Mouse (Mus musculus) limb, embryonic 11.5 days (tissue): Measurements from ENCODE around the gene Chpf2. TPM values are rescaled to one million over a fixed set of nuclear protein-coding genes. Genes with fewer than 3 reads are reported as not detected.
A peak's percentile ranks its signal among the peaks of the same experiment; 100 is the strongest.

Experiments
- ATAC-seq: fragments of 200-750 bp; cut with Nextera tagmentation; 2 replicates; pipeline ENCODE4 v1.8.0; 2017; ENCODE audit warnings: low read depth; ENCODE audit not compliant: insufficient number of reproducible peaks, low FRiP score, low TSS enrichment
- DNase-seq: peaks from one replicate; pipeline ENCODE4 v3.0.0-alpha.2; 2015; ENCODE audit warnings: low spot score
- H3K27ac ChIP-seq: fragments of 300-500 bp; sonication (generic); replicated peaks from 2 replicates; pipeline ENCODE4 v1.5.1; 2014; ENCODE audit warnings: low read depth, mild to moderate bottlenecking, low read length
- H3K27me3 ChIP-seq: fragments of 300-500 bp; sonication (generic); 2 replicates; pipeline ENCODE4 v1.6.1; 2014; ENCODE audit warnings: mild to moderate bottlenecking, low read length, mixed read lengths; ENCODE audit not compliant: control insufficient read depth, insufficient read depth
- H3K36me3 ChIP-seq: fragments of 300-500 bp; sonication (generic); 2 replicates; pipeline ENCODE4 v1.6.1; 2014; ENCODE audit warnings: mild to moderate bottlenecking, low read length, moderate library complexity, mixed read lengths; ENCODE audit not compliant: control insufficient read depth, insufficient read depth
- H3K4me1 ChIP-seq: fragments of 300-500 bp; sonication (generic); 2 replicates; pipeline ENCODE4 v1.6.1; 2014; ENCODE audit warnings: low read length, mixed read lengths; ENCODE audit not compliant: control insufficient read depth, insufficient read depth
- H3K4me2 ChIP-seq: fragments of 300-500 bp; sonication (generic); 2 replicates; pipeline ENCODE4 v1.6.1; 2014; ENCODE audit warnings: low read depth, mild to moderate bottlenecking, moderate library complexity; ENCODE audit not compliant: severe bottlenecking
- H3K4me3 ChIP-seq: fragments of 300-500 bp; sonication (generic); 2 replicates; pipeline ENCODE4 v1.5.1; 2014; ENCODE audit warnings: low read depth, low read length
- H3K9ac ChIP-seq: fragments of 300-500 bp; sonication (generic); 2 replicates; pipeline ENCODE4 v1.6.1; 2014; ENCODE audit warnings: mild to moderate bottlenecking, low read length
- H3K9me3 ChIP-seq: fragments of 300-500 bp; sonication (generic); 2 replicates; pipeline ENCODE4 v1.6.1; 2016; ENCODE audit warnings: low read length; ENCODE audit not compliant: control insufficient read depth
- WGBS: fragments of 180-500 bp; shearing (Covaris S2); extraction: QIAGEN DNeasy Blood & Tissue Kit; methylation state at CpG from one replicate; pipeline ENCODE4 v1.1.7; 2014; 5-methylcytosine and 5-hydroxymethylcytosine counted together
- polyA plus RNA-seq: library from polyadenylated mRNA; unstranded; fragments of >200 nt; fragmentation: Nextera tagmentation; extraction: Ambion mirVana; gene quantifications from 2 replicates; pipeline ENCODE4 v1.2.1, GENCODE M21; 2014

The Chpf2 gene
- polyA plus RNA-seq, 1 experiment from 2014 or later, result 9.0 TPM

- Histone ChIP-seq H3K27me3 (no peaks in the 10 kb centered on the region), H3K36me3 (peaks cover 2% of the 10 kb centered on the region; the same call in 1 of the 2 replicates), H3K4me3 (peak overlapping the region; percentile 92), H3K9me3 (no peaks in the 10 kb centered on the region), H3K4me1 (peaks cover 12% of the 10 kb centered on the region), H3K9ac (peak overlapping the region; percentile 76), H3K27ac (no peak overlapping the region), H3K4me2 (peak overlapping the region; percentile 85)
- 14% methylated on average over 8 of the region's 8 CpGs for WGBS
- ATAC-seq, result peak; percentile 26; the same call in 1 of the 2 replicates
- DNase-seq, result peak; percentile 28
These were observed 435 bp upstream of the Chpf2 start for GRCm38 (mm10) chr5:24586106-24586505.

- peak overlapping the region; percentile 92 for H3K4me3 ChIP-seq
- DNase-seq, result no peak
- peaks cover 2% of the 10 kb centered on the region; the same call in 1 of the 2 replicates for H3K36me3 ChIP-seq
- no peak overlapping the region; the same call in 1 of the 2 replicates for H3K27ac ChIP-seq
- peak overlapping the region; percentile 76 for H3K9ac ChIP-seq
- H3K4me1 ChIP-seq, result peaks cover 14% of the 10 kb centered on the region
- WGBS, result 35% methylated on average over 4 of the region's 4 CpGs
- H3K27me3 ChIP-seq, result no peaks in the 10 kb centered on the region
- H3K9me3 ChIP-seq, result no peaks in the 10 kb centered on the region
- no peak for ATAC-seq
- H3K4me2 ChIP-seq, result peak overlapping the region; percentile 85
These were observed 648 bp downstream of the Chpf2 start for GRCm38 (mm10) chr5:24587200-24587577.

- Histone ChIP-seq H3K36me3 (peaks cover 6% of the 10 kb centered on the region; the same call in 1 of the 2 replicates), H3K27me3 (no peaks in the 10 kb centered on the region), H3K9me3 (no peaks in the 10 kb centered on the region), H3K4me1 (peaks cover 14% of the 10 kb centered on the region), H3K27ac (no peak overlapping the region), H3K4me3 (no peak overlapping the region), H3K4me2 (no peak overlapping the region), H3K9ac (no peak overlapping the region)
- 90% methylated on average over 20 of the region's 20 CpGs for whole genome bisulfite sequencing
- ATAC-seq (no peak), DNase-seq (no peak)
These were observed 3.3 kb downstream of the Chpf2 start for GRCm38 (mm10) chr5:24589511-24590500.

- no peaks in the 10 kb centered on the region for H3K27me3 ChIP-seq
- WGBS, result 21% methylated on average over 23 of the region's 23 CpGs
- no peak for DNase-seq
- peaks cover 6% of the 10 kb centered on the region; the same call in 1 of the 2 replicates for H3K36me3 ChIP-seq
- H3K4me1 ChIP-seq, result peaks cover 14% of the 10 kb centered on the region
- H3K4me3 ChIP-seq, result no peak overlapping the region
- H3K27ac ChIP-seq, result no peak overlapping the region; the same call in 1 of the 2 replicates
- no peak for ATAC-seq
- peak overlapping the region; percentile 5; the same call in 1 of the 2 replicates for H3K9ac ChIP-seq
- peak overlapping the region; percentile 27; the same call in 1 of the 2 replicates for H3K4me2 ChIP-seq
- no peaks in the 10 kb centered on the region for H3K9me3 ChIP-seq
These were observed 4.8 kb downstream of the Chpf2 start for GRCm38 (mm10) chr5:24591268-24591721.

GRCm38 (mm10) chr5:24591796-24592470 lies 5.4 kb downstream of the Chpf2 start:
- Histone ChIP-seq H3K9me3 (no peaks in the 10 kb centered on the region), H3K27ac (no peak overlapping the region), H3K4me1 (peaks cover 18% of the 10 kb centered on the region), H3K4me3 (no peak overlapping the region), H3K4me2 (no peak overlapping the region), H3K27me3 (no peaks in the 10 kb centered on the region), H3K36me3 (peaks cover 6% of the 10 kb centered on the region; the same call in 1 of the 2 replicates), H3K9ac (no peak overlapping the region; the same call in 1 of the 2 replicates)
- ATAC-seq (no peak), DNase-seq (no peak)
- 54% methylated on average over 24 of the region's 24 CpGs for WGBS

- peaks cover 16% of the 10 kb centered on the region for H3K4me1 ChIP-seq
- 63% methylated on average over 21 of the region's 21 CpGs for WGBS
These were observed 6.1 kb downstream of the Chpf2 start for GRCm38 (mm10) chr5:24592471-24593160.

GRCm38 (mm10) chr5:24593230-24593629 lies 6.7 kb downstream of the Chpf2 start:
- WGBS, result 80% methylated on average over 10 of the region's 10 CpGs
- no peak overlapping the region for H3K4me3 ChIP-seq
- ATAC-seq (no peak), DNase-seq (no peak)
- no peak overlapping the region for H3K27ac ChIP-seq
- H3K4me1 ChIP-seq, result peaks cover 16% of the 10 kb centered on the region
- H3K4me2 ChIP-seq, result no peak overlapping the region
- no peaks in the 10 kb centered on the region for H3K27me3 ChIP-seq
- no peaks in the 10 kb centered on the region for H3K9me3 ChIP-seq
- peaks cover 6% of the 10 kb centered on the region; the same call in 1 of the 2 replicates for H3K36me3 ChIP-seq
- H3K9ac ChIP-seq, result no peak overlapping the region

More at GRCm38 (mm10) chr5:24592471-24593160, 6.1 kb downstream of the Chpf2 start:
- no peak overlapping the region for H3K4me3 ChIP-seq
- H3K27ac ChIP-seq, result no peak overlapping the region
- H3K9me3 ChIP-seq, result no peaks in the 10 kb centered on the region
- H3K36me3 ChIP-seq, result peaks cover 6% of the 10 kb centered on the region; the same call in 1 of the 2 replicates
- DNase-seq (no peak), ATAC-seq (no peak)
- H3K27me3 ChIP-seq, result no peaks in the 10 kb centered on the region
- H3K9ac ChIP-seq, result no peak overlapping the region
- no peak overlapping the region for H3K4me2 ChIP-seq
